Mouse (Mus musculus): Measurements from ENCODE around the gene Gm28551. TPM values are rescaled to one million over a fixed set of nuclear protein-coding genes. Genes with fewer than 3 reads are reported as not detected.
"Not testable (repeated sequence)": the region's sequence is repeated elsewhere in the genome, so short reads cannot be mapped to it uniquely, and the experiment has no call there.

The Gm28551 gene
- 0.68 and 0.96 TPM in 2 replicates for polyA plus RNA-seq (2014; fragmentation: Nextera tagmentation; extraction: Ambion mirVana)

DNA sequence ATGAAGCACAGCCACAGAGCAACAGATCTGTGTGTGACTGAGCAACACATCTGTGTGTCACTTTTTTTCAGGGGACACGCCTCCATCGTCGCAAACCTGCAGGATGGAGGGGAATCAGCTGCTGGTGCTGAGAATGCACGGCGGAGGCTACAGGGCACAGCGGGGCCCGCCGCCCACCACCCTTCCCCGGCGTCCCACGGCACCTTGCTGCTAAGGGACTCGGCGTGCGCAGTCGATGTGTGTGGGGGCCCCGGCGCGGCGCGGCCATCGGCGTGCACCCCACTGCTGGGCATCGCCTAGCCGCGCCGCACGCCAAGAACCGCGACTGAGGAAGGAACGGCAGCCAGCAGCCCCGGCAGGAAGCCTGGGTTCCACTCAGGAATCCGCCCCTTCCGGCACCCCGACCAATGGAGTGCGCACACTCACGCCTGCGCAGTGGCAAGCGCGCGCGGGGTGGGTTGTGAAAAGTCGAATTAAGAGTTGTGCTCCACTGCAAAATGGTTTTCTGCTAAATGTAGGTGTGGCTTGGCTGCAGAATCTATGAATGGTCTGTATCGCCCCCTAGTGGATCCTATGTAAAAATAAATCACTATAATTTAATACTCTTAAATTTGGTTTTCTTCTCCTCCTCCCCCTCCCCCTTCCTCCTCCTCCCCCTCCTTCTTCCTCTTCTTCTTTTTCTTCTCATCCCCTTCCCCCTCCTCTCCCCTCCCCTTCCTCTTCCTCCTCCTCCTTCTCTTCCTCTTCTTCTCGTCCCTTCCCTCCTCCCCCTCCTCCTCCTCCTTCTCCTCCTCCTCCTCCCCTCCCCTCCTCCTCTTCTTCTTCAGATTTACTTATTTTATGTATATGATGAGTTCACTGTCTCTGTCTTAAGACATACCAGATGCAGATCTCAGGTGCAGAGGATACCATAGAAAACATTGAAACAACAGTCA, at the start of gene Gm28551, which contains the start of the genes Asdurf and Asnsd1:
Gene Gm28551 (minus strand): TSS at position 341 of the 935 bp plus-strand sequence.
Gene Asdurf (minus strand): TSS at position 293 of the 935 bp plus-strand sequence.
Gene Asnsd1 (minus strand): TSS at position 426 of the 935 bp plus-strand sequence.
- peak; percentile 99 for ATAC-seq (ENCODE audit: insufficient read depth, low FRiP score, low TSS enrichment)
- Histone ChIP-seq H3K9ac (ENCODE audit: low read length) (peak within 1 kb of the TSS; percentile 92), H3K9me3 (ENCODE audit: control insufficient read depth, low read length) (no peaks in the 10 kb centered on the region), H3K4me2 (ENCODE audit: low read depth) (peak within 1 kb of the TSS; percentile 50), H3K4me3 (ENCODE audit: low read depth, low read length) (peak within 1 kb of the TSS; percentile 82), H3K4me1 (ENCODE audit: control insufficient read depth, insufficient read depth, low read length) (no peaks in the 10 kb centered on the region), H3K27me3 (ENCODE audit: control insufficient read depth, insufficient read depth, low read length) (no peaks in the 10 kb centered on the region), H3K27ac (ENCODE audit: low read depth, low read length) (peak within 1 kb of the TSS; percentile 79), H3K36me3 (ENCODE audit: control insufficient read depth, insufficient read depth, low read length) (peaks cover 4% of the 10 kb centered on the region; the same call in 1 of the 2 replicates)
- under 1% methylated on average over 44 of the region's 44 CpGs for WGBS
- DNase-seq (ENCODE audit: low spot score): peak; percentile 96

DNA sequence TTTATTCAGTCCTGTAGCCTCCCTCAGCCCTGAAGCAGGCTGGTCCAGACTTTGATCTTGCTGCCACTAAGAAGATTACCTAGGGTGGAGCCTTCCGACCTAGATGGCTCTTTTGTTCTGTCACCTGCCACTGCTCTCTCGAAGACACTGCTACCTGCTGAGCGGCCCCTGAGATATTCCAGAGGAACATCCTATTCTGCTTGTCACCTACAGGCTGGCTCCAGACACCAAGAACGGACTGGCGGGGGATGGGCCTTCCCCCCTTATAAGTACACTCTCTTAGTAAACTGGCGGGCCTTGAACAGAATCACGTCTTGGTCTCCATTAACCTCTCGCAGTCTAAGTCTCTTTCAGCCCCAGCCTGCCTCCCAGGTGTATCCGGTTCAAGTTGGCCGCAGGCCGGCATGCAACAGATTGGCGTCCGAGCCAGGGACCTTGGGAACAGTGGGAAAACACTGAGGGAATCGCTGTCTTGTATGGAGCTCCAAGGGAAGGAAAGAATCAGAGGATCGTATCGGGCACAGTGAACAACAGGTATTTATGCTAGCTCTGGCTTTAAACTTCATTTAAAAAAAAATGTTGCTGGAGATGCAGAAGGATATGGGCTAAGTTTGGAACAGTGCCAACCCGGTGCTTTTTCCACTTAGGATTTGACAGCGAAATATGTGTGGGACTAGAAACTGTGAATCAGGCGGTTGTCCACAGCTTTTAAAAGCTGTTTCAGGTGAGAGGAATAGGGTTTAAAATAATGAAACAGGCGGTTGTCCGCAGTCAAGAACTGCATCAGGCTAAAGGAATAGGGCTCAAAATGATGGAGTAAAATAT, 41.7 kb upstream of the Gm28551 start:
- not testable (repeated sequence) for H3K27me3 ChIP-seq (ENCODE audit: control insufficient read depth, insufficient read depth, low read length); H3K4me3 ChIP-seq (ENCODE audit: low read depth, low read length); H3K4me1 ChIP-seq (ENCODE audit: control insufficient read depth, insufficient read depth, low read length); ATAC-seq (ENCODE audit: insufficient read depth, low FRiP score, low TSS enrichment); H3K36me3 ChIP-seq (ENCODE audit: control insufficient read depth, insufficient read depth, low read length); H3K9ac ChIP-seq (ENCODE audit: low read length); H3K4me2 ChIP-seq (ENCODE audit: low read depth); H3K9me3 ChIP-seq (ENCODE audit: control insufficient read depth, low read length); H3K27ac ChIP-seq (ENCODE audit: low read depth, low read length)
- 37% methylated on average over 21 of the region's 21 CpGs for WGBS
- peak; percentile 9 for DNase-seq (ENCODE audit: low spot score)

DNA sequence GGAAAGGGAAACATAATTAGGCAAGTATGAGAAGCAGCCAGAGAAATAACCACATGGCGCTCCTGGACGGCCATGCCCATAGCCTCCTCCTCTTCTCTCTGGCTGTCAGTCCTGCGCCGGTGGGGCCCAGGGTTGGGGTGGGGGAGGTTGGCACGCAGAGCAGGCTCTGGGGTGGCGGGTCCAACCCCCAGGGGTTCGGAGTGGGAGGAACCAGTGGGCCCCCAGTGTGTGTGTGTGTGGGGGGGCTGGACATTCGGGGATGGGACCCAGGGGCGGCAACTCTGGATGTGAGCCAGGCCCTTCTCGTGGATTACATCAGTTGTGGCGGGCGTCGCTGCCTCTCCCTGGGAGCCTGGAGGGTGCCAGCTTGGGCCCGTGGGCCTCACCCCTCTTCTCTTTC, 36.3 kb upstream of the Gm28551 start:
- ATAC-seq (ENCODE audit: insufficient read depth, low FRiP score, low TSS enrichment): no peak
- H3K36me3 ChIP-seq (ENCODE audit: control insufficient read depth, insufficient read depth, low read length): no peaks in the 10 kb centered on the region
- H3K4me2 ChIP-seq (ENCODE audit: low read depth): no peak overlapping the region
- H3K27ac ChIP-seq (ENCODE audit: low read depth, low read length): no peak overlapping the region
- H3K9me3 ChIP-seq (ENCODE audit: control insufficient read depth, low read length): no peaks in the 10 kb centered on the region
- no peaks in the 10 kb centered on the region for H3K27me3 ChIP-seq (ENCODE audit: control insufficient read depth, insufficient read depth, low read length)
- H3K4me1 ChIP-seq (ENCODE audit: control insufficient read depth, insufficient read depth, low read length): no peaks in the 10 kb centered on the region
- 95% methylated on average over 9 of the region's 14 CpGs for WGBS
- DNase-seq (ENCODE audit: low spot score): no peak
- H3K9ac ChIP-seq (ENCODE audit: low read length): no peak overlapping the region
- H3K4me3 ChIP-seq (ENCODE audit: low read depth, low read length): no peak overlapping the region

DNA sequence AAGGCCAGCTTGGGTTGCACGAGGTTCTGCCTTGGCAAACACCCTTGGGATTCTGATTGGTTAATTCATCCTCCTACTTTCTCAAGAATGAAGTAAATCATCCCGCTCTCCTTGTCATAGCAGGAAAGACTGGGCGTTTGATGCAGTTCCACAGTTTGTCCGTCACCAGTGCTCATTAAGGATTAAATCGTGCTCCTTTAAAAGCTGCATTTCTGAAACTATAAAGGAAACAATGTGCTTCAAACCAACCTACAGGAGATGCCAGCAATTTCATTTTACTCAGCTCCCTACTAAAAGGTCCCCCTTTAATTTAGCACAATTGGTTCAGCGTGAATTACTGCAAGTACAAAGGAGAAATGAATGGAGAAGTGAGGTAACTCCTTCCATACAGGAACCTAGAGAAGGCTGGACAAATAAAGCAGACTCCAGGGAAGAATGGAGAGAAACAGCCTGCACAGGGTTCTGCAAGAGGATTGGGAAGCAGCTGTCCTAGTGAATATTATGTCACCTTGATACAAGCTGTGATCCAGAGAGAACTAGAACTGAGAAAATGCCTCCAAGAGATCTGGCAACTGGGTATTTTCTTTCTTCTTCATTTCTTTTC, 31.7 kb upstream of the Gm28551 start:
- Histone ChIP-seq H3K27me3 (ENCODE audit: control insufficient read depth, insufficient read depth, low read length) (no peaks in the 10 kb centered on the region), H3K4me1 (ENCODE audit: control insufficient read depth, insufficient read depth, low read length) (no peaks in the 10 kb centered on the region), H3K27ac (ENCODE audit: low read depth, low read length) (no peak overlapping the region), H3K4me2 (ENCODE audit: low read depth) (no peak overlapping the region), H3K9ac (ENCODE audit: low read length) (no peak overlapping the region), H3K4me3 (ENCODE audit: low read depth, low read length) (no peak overlapping the region), H3K9me3 (ENCODE audit: control insufficient read depth, low read length) (no peaks in the 10 kb centered on the region), H3K36me3 (ENCODE audit: control insufficient read depth, insufficient read depth, low read length) (no peaks in the 10 kb centered on the region)
- 84% methylated on average over 6 of the region's 6 CpGs for WGBS
- no peak for DNase-seq (ENCODE audit: low spot score)
- no peak for ATAC-seq (ENCODE audit: insufficient read depth, low FRiP score, low TSS enrichment)

DNA sequence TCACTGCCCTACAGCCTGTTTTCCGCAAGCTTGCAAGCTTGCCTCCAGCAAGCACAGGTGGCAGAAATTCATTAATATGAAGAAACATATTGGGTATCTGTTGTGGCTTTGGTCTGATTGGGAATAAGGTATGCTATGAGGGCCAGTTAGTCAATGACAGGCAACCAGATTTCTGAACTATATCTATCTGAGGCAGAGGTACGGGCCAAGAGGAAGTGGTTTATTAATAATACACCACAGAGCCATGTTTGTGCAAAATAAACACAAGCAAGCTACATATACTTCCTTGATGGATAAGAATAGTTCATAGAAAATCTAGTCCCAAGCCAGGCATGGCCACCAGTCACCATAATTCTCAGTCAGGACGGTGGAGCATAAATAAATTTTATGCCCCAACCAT, 25.3 kb upstream of the Gm28551 start:
- Histone ChIP-seq H3K36me3 (ENCODE audit: control insufficient read depth, insufficient read depth, low read length) (no peaks in the 10 kb centered on the region), H3K4me2 (ENCODE audit: low read depth) (no peak overlapping the region), H3K4me3 (ENCODE audit: low read depth, low read length) (no peak overlapping the region), H3K27me3 (ENCODE audit: control insufficient read depth, insufficient read depth, low read length) (no peaks in the 10 kb centered on the region), H3K9ac (ENCODE audit: low read length) (no peak overlapping the region), H3K27ac (ENCODE audit: low read depth, low read length) (no peak overlapping the region), H3K4me1 (ENCODE audit: control insufficient read depth, insufficient read depth, low read length) (no peaks in the 10 kb centered on the region), H3K9me3 (ENCODE audit: control insufficient read depth, low read length) (no peaks in the 10 kb centered on the region)
- WGBS: 80% methylated on average over 3 of the region's 3 CpGs
- ATAC-seq (ENCODE audit: insufficient read depth, low FRiP score, low TSS enrichment) (no peak), DNase-seq (ENCODE audit: low spot score) (no peak)

DNA sequence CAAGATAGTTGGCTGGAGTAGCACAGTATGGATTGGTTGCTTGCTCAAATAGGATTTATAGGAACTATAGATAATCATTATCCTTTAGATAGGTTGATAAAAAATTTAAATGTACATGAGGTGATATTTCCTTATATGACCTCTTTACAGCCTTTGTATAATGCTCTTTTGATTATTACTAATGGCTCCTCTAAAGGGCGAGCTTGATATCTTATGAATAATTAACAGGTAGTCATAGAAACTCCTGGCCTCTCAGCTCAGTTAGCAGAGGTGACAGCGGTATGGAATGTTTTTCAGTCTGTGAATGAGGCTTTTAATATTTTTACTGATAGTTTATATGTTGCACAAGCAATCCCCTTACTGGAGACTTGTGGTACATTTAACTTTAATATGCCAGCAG, 23.5 kb upstream of the Gm28551 start:
- not testable (repeated sequence) for H3K9ac ChIP-seq (ENCODE audit: low read length); H3K4me2 ChIP-seq (ENCODE audit: low read depth); ATAC-seq (ENCODE audit: insufficient read depth, low FRiP score, low TSS enrichment); DNase-seq (ENCODE audit: low spot score); H3K27me3 ChIP-seq (ENCODE audit: control insufficient read depth, insufficient read depth, low read length); H3K9me3 ChIP-seq (ENCODE audit: control insufficient read depth, low read length); H3K27ac ChIP-seq (ENCODE audit: low read depth, low read length); H3K4me3 ChIP-seq (ENCODE audit: low read depth, low read length); H3K4me1 ChIP-seq (ENCODE audit: control insufficient read depth, insufficient read depth, low read length); H3K36me3 ChIP-seq (ENCODE audit: control insufficient read depth, insufficient read depth, low read length)
- 84% methylated on average over 2 of the region's 2 CpGs for WGBS

DNA sequence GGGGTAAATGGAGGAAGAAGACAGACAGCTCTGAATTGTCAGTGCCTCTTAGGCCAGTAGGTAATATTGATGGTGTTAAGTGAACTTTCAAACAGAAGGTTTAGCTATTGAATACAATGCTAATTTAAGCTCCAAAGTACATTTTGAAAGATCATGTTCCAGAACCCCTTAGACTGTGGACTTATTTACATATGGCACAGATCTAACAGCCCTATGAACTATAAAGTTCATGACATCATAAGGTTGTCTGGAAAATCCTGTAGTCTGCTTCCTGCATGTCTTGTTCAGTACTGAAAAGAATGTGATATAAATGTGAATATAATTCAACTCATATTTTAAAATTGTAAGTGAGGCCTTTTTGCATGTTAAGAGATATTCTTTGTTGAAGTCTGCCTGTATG, 6.5 kb upstream of the Gm28551 start:
- Histone ChIP-seq H3K36me3 (ENCODE audit: control insufficient read depth, insufficient read depth, low read length) (no peaks in the 10 kb centered on the region), H3K4me1 (ENCODE audit: control insufficient read depth, insufficient read depth, low read length) (no peaks in the 10 kb centered on the region), H3K9ac (ENCODE audit: low read length) (no peak overlapping the region), H3K4me3 (ENCODE audit: low read depth, low read length) (no peak overlapping the region), H3K27me3 (ENCODE audit: control insufficient read depth, insufficient read depth, low read length) (no peaks in the 10 kb centered on the region), H3K4me2 (ENCODE audit: low read depth) (no peak overlapping the region), H3K27ac (ENCODE audit: low read depth, low read length) (no peak overlapping the region), H3K9me3 (ENCODE audit: control insufficient read depth, low read length) (no peaks in the 10 kb centered on the region)
- DNase-seq (ENCODE audit: low spot score): no peak
- ATAC-seq (ENCODE audit: insufficient read depth, low FRiP score, low TSS enrichment): no peak

DNA sequence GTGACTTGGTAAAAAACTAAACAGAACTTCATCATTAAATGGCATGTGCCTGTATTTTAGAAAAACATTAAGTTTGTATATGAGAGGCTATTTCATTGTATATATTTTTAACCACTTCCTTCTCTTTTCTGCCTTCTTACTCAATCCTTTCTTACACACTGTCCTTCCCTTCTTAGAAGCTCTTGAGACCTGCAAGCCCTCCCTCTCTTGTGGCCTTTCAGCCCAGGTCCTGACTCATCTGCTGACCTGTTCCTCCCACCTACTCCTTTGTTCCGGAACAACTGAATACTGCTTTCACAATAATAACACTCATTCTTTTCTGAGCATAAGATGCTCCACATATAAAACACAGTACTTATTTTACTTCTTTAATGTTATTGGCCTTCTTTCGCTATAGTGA, 11.4 kb downstream of the Gm28551 start:
- no peak for DNase-seq (ENCODE audit: low spot score)
- H3K9ac ChIP-seq (ENCODE audit: low read length): no peak overlapping the region
- H3K27ac ChIP-seq (ENCODE audit: low read depth, low read length): no peak overlapping the region
- H3K4me2 ChIP-seq (ENCODE audit: low read depth): no peak overlapping the region
- no peak for ATAC-seq (ENCODE audit: insufficient read depth, low FRiP score, low TSS enrichment)
- no peaks in the 10 kb centered on the region for H3K27me3 ChIP-seq (ENCODE audit: control insufficient read depth, insufficient read depth, low read length)
- H3K4me3 ChIP-seq (ENCODE audit: low read depth, low read length): no peak overlapping the region
- 95% methylated on average over 2 of the region's 2 CpGs for WGBS
- H3K9me3 ChIP-seq (ENCODE audit: control insufficient read depth, low read length): peaks cover 4% of the 10 kb centered on the region; the same call in 1 of the 2 replicates
- H3K36me3 ChIP-seq (ENCODE audit: control insufficient read depth, insufficient read depth, low read length): peaks cover 7% of the 10 kb centered on the region; the same call in 1 of the 2 replicates
- no peaks in the 10 kb centered on the region for H3K4me1 ChIP-seq (ENCODE audit: control insufficient read depth, insufficient read depth, low read length)
